Mouse (Mus musculus) ES-Bruce4 (cell line): Measurements from ENCODE around the gene H2-Q4.
"Not testable (repeated sequence)": the region's sequence is repeated elsewhere in the genome, so short reads cannot be mapped to it uniquely, and the experiment has no call there.

Experiments
- CTCF ChIP-seq: IDR thresholded peaks from one replicate; pipeline ENCODE4 v1.8.1; 2011; ENCODE audit warnings: low read depth, low read length
- POLR2A ChIP-seq: IDR thresholded peaks from one replicate; pipeline ENCODE4 v1.8.1; 2011; ENCODE audit warnings: low read length; ENCODE audit not compliant: insufficient read depth

- not testable (repeated sequence) for TF ChIP-seq CTCF, POLR2A
Measured at GRCm38 (mm10) chr17:35331546-35331945, 47.9 kb upstream of the H2-Q4 start.
